In genomic region chr15:91049496-91050441, GRCm38 (mm10) we compare ENCODE assay signal across 8 mouse cellular contexts. TPM values are rescaled to one million over a fixed set of nuclear protein-coding genes. Genes with fewer than 3 reads are reported as not detected.
DNase-seq lines count a peak whose midpoint lies in the region; ATAC-seq and TF ChIP-seq lines count a peak whose summit lies in the region.

Gene Kif21a (minus strand): TSS chr15:91049948.

- peak within 1 kb of the TSS; percentile 89 for H3K27ac ChIP-seq in olfactory bulb, adult 2 months (ENCODE audit: insufficient read depth, low read depth, low read length)

- 2% methylated on average over 74 of the region's 89 CpGs for WGBS in olfactory bulb, adult 2 months

- TF ChIP-seq CTCF in olfactory bulb, adult 2 months (IDR thresholded peaks at IDR 0.05; ENCODE audit: insufficient read depth, low read depth, low read length) = no peak

- peak; percentile 57 to 65 for ATAC-seq in hematopoietic stem cell, adult 5-6 weeks (replicated peaks in 1 of 2; ENCODE audit: insufficient read depth in 1 of 2, low FRiP score in 2 of 2, low TSS enrichment in 1 of 2, low read depth in 1 of 2, poor library complexity in 2 of 2, severe bottlenecking in 2 of 2)

- peak; percentile 49 for DNase-seq in ZHBTc4 (ENCODE audit: low read depth, low spot score)
- peak; percentile 89 for DNase-seq in cerebellum, adult 9-10 months
- DNase-seq in frontal cortex, postnatal 10 days (ENCODE audit: low spot score in 2 of 2) = peak; percentile 56 to 71
- DNase-seq in layer of hippocampus, adult 9-10 months (ENCODE audit: low spot score) = peak; percentile 33
- peak; percentile 73 to 74 for DNase-seq in lung, adult 18-20 months
- DNase-seq in urinary bladder, postnatal 36 days (ENCODE audit: low spot score in 2 of 2) = peak; percentile 69 to 71

- TF ChIP-seq POLR2A in olfactory bulb, adult 2 months (IDR thresholded peaks at IDR 0.05; ENCODE audit: insufficient read depth, low read depth, low read length) = no peak

- peaks cover 6% of the 10 kb centered on the region; the same call in 1 of the 2 replicates for H3K4me1 ChIP-seq in olfactory bulb, adult 2 months (ENCODE audit: control insufficient read depth, insufficient read depth, low read length)

- peak within 1 kb of the TSS; percentile 97 for H3K4me3 ChIP-seq in olfactory bulb, adult 2 months (ENCODE audit: insufficient read depth, low read depth, low read length)

RNA-seq across cellular contexts. Expression of gene Kif21a, which starts in this region (rescaled TPM):
- total RNA-seq in hematopoietic stem cell, adult 5-6 weeks (2017) = 1.9 and 4.4 TPM in 2 replicates
- polyA plus RNA-seq in olfactory bulb, adult 2 months (2012; ENCODE audit: insufficient read depth, insufficient read length, low replicate concordance, missing spikeins) = not detected in 2 replicates

Comparison
In these comparisons a context has a peak if more than half of its experiments do, and no peak if none do; other contexts are left out.
1. Peak in every context shown above with its lines: DNase-seq, ATAC-seq, H3K4me3 ChIP-seq and H3K27ac ChIP-seq.
2. DNase-seq: peak in every context shown above with its lines; median percentile 89 in cerebellum, adult 9-10 months; 74 in lung, adult 18-20 months; 70 in urinary bladder, postnatal 36 days; 64 in frontal cortex, postnatal 10 days; 49 in ZHBTc4; 33 in layer of hippocampus, adult 9-10 months.